ENCODE assay signal across 35 mouse cellular contexts in genomic region chr11:109875525-109875802, GRCm38 (mm10). TPM values are rescaled to one million over a fixed set of nuclear protein-coding genes. Genes with fewer than 3 reads are reported as not detected.
DNase-seq lines count a peak whose midpoint lies in the region; ATAC-seq lines count a peak whose summit lies in the region.
"Had no signal": no experiment of that assay in that cellular context is flagged by ENCODE, and none has a peak within 500 bp of the region (broad histone marks: within the 10 kb centered on the region; RNA-seq: fewer than 3 reads in every experiment).

No protein-coding gene starts in this region.

- ATAC-seq in heart, embryonic 11.5 days (replicated peaks; ENCODE audit: insufficient number of reproducible peaks, low FRiP score, low TSS enrichment) = no peak
- peak; percentile 26 for ATAC-seq in megakaryocyte, adult 5-6 weeks (ENCODE audit: poor library complexity, severe bottlenecking)
- ATAC-seq in forebrain, embryonic 15.5 days (replicated peaks) = no peak
- ATAC-seq: inflammation-experienced regulatory T-cells, adult 6 months had no signal

- H3K4me3 ChIP-seq in heart, embryonic 11.5 days (ENCODE audit: low read depth, low read length) = no peak overlapping the region
- no peak overlapping the region for H3K4me3 ChIP-seq in heart, embryonic 10.5 days
- no peak overlapping the region for H3K4me3 ChIP-seq in embryonic facial prominence, embryonic 10.5 days
- H3K4me3 ChIP-seq in forebrain, embryonic 15.5 days = no peak overlapping the region
- H3K4me3 ChIP-seq: embryonic facial prominence, embryonic 13.5 days; erythroblast, embryonic 14.5 days; forebrain, embryonic 12.5 days; liver, embryonic 13.5 days; megakaryocyte, embryonic 14.5 days; neural tube, embryonic 12.5 days had no signal

- peak; percentile 78 for DNase-seq in heart, adult 8-10 months (ENCODE audit: low spot score)
- DNase-seq in adipocyte (ENCODE audit: low spot score) = peak; percentile 51
- peak; percentile 51 for DNase-seq in heart, embryonic 10.5 days (ENCODE audit: low spot score)
- DNase-seq in embryonic facial prominence, embryonic 10.5 days (ENCODE audit: low spot score) = no peak
- DNase-seq in thymus, postnatal 25 days = no peak
- DNase-seq: cerebellum, adult 11-12 months; cerebellum, postnatal 14 days; kidney, adult 18-20 months; kidney, postnatal 4 days; layer of hippocampus, adult 9-11 months; liver, embryonic 13.5 days; lung, embryonic 14.5 days; midbrain, embryonic 14.5 days; retina, postnatal 1 day; thymus, adult 18-20 months; thymus, postnatal 4 days had no signal

- no peaks in the 10 kb centered on the region for H3K4me1 ChIP-seq in heart, embryonic 11.5 days (ENCODE audit: control insufficient read depth, insufficient read depth, low read length)
- H3K4me1 ChIP-seq in heart, embryonic 10.5 days = no peaks in the 10 kb centered on the region; the same call in 1 of the 2 replicates
- H3K4me1 ChIP-seq in embryonic facial prominence, embryonic 10.5 days = peaks cover 7% of the 10 kb centered on the region; the same call in 1 of the 2 replicates
- peaks cover 3% of the 10 kb centered on the region; the same call in 1 of the 2 replicates for H3K4me1 ChIP-seq in forebrain, embryonic 15.5 days
- H3K4me1 ChIP-seq: embryonic facial prominence, embryonic 13.5 days; forebrain, embryonic 12.5 days; neural tube, embryonic 12.5 days had no signal

- H3K9ac ChIP-seq in heart, embryonic 11.5 days (ENCODE audit: low read depth, low read length) = no peak overlapping the region
- no peak overlapping the region for H3K9ac ChIP-seq in forebrain, embryonic 15.5 days (replicated peaks)
- H3K9ac ChIP-seq: embryonic facial prominence, embryonic 13.5 days; forebrain, embryonic 12.5 days; hindbrain, embryonic 14.5 days; liver, embryonic 13.5 days; lung, embryonic 14.5 days; neural tube, embryonic 12.5 days had no signal

- WGBS in heart, embryonic 11.5 days (ENCODE audit: insufficient replicate concordance) = 75% methylated on average over 1 of the region's 1 CpGs
- WGBS in heart, embryonic 10.5 days = 84% methylated on average over 1 of the region's 1 CpGs
- 97% methylated on average over 1 of the region's 1 CpGs for WGBS in embryonic facial prominence, embryonic 10.5 days
- 100% methylated on average over 1 of the region's 1 CpGs for WGBS in forebrain, embryonic 15.5 days

- H3K27me3 ChIP-seq in heart, embryonic 11.5 days (ENCODE audit: control insufficient read depth, insufficient read depth, low read length) = no peaks in the 10 kb centered on the region
- no peaks in the 10 kb centered on the region for H3K27me3 ChIP-seq in heart, embryonic 10.5 days (ENCODE audit: insufficient read depth, poor library complexity, severe bottlenecking)
- no peaks in the 10 kb centered on the region for H3K27me3 ChIP-seq in embryonic facial prominence, embryonic 10.5 days (replicated peaks; ENCODE audit: low read depth, poor library complexity, severe bottlenecking)
- H3K27me3 ChIP-seq in forebrain, embryonic 15.5 days = no peaks in the 10 kb centered on the region
- H3K27me3 ChIP-seq: embryonic facial prominence, embryonic 13.5 days; forebrain, embryonic 12.5 days; liver, embryonic 13.5 days; neural tube, embryonic 12.5 days had no signal

- H3K9me3 ChIP-seq in heart, embryonic 11.5 days (replicated peaks; ENCODE audit: control insufficient read depth, low read length) = no peaks in the 10 kb centered on the region
- H3K9me3 ChIP-seq in heart, embryonic 10.5 days = no peaks in the 10 kb centered on the region
- 0 out of 2 replicates have a peak, but pooled peaks cover 4% of the 10 kb centered on the region for H3K9me3 ChIP-seq in embryonic facial prominence, embryonic 10.5 days
- H3K9me3 ChIP-seq in forebrain, embryonic 15.5 days = no peaks in the 10 kb centered on the region
- H3K9me3 ChIP-seq: embryonic facial prominence, embryonic 13.5 days; forebrain, embryonic 12.5 days; liver, embryonic 13.5 days; megakaryocyte, embryonic 14.5 days; neural tube, embryonic 12.5 days had no signal

- no peak overlapping the region for H3K4me2 ChIP-seq in heart, embryonic 11.5 days
- H3K4me2 ChIP-seq in forebrain, embryonic 15.5 days (replicated peaks) = no peak overlapping the region
- H3K4me2 ChIP-seq: embryonic facial prominence, embryonic 13.5 days; forebrain, embryonic 12.5 days; hindbrain, embryonic 14.5 days; liver, embryonic 13.5 days; lung, embryonic 14.5 days; neural tube, embryonic 12.5 days had no signal

- no peaks in the 10 kb centered on the region for H3K36me3 ChIP-seq in heart, embryonic 11.5 days (ENCODE audit: control insufficient read depth, insufficient read depth, low read length)
- no peaks in the 10 kb centered on the region for H3K36me3 ChIP-seq in heart, embryonic 10.5 days
- no peaks in the 10 kb centered on the region for H3K36me3 ChIP-seq in embryonic facial prominence, embryonic 10.5 days (replicated peaks)
- H3K36me3 ChIP-seq in forebrain, embryonic 15.5 days = no peaks in the 10 kb centered on the region
- H3K36me3 ChIP-seq: embryonic facial prominence, embryonic 13.5 days; forebrain, embryonic 12.5 days; liver, embryonic 13.5 days; neural tube, embryonic 12.5 days had no signal

- no peak overlapping the region for H3K27ac ChIP-seq in heart, embryonic 11.5 days (ENCODE audit: low read depth, low read length)
- no peak overlapping the region for H3K27ac ChIP-seq in heart, embryonic 10.5 days
- no peak overlapping the region for H3K27ac ChIP-seq in embryonic facial prominence, embryonic 10.5 days (replicated peaks)
- H3K27ac ChIP-seq in forebrain, embryonic 15.5 days (replicated peaks) = no peak overlapping the region
- H3K27ac ChIP-seq: embryonic facial prominence, embryonic 13.5 days; forebrain, embryonic 12.5 days; hindbrain, embryonic 14.5 days; liver, embryonic 13.5 days; neural tube, embryonic 12.5 days had no signal

RNA-seq across cellular contexts. Expression of gene 1700012B07Rik, which starts 47.6 kb away (rescaled TPM):
- not detected for total RNA-seq in heart, adult 8-10 months (2022)
- polyA plus RNA-seq in heart, embryonic 11.5 days (2014; fragmentation: Nextera tagmentation; extraction: Ambion mirVana) = not detected in 2 replicates
- not detected in 2 replicates for polyA plus RNA-seq in heart, embryonic 10.5 days (2016; fragmentation: Nextera tagmentation; extraction: Ambion mirVana)
- total RNA-seq in megakaryocyte, adult 5-6 weeks (2015) = not detected in 2 replicates
- total RNA-seq in megakaryocyte, adult 5-6 weeks (2017) = not detected in 2 replicates
- polyA plus RNA-seq in embryonic facial prominence, embryonic 10.5 days (2016; fragmentation: Nextera tagmentation; extraction: Ambion mirVana) = not detected in 2 replicates
- polyA plus RNA-seq in forebrain, embryonic 15.5 days (2015; fragmentation: Nextera tagmentation; extraction: Ambion mirVana) = not detected in 2 replicates
- total RNA-seq: adrenal gland, adult 18-20 months; adrenal gland, postnatal 4 days; gastrocnemius, postnatal 36 days; heart, postnatal 14 days; left cerebral cortex, adult 18-20 months; left cerebral cortex, postnatal 36 days had no signal
- polyA plus RNA-seq: embryonic facial prominence, embryonic 13.5 days; erythroblast, embryonic 14.5 days; forebrain, embryonic 12.5 days; hindbrain, embryonic 14.5 days; kidney, embryonic 16.5 days; limb, embryonic 14.5 days; liver, embryonic 13.5 days; lung, embryonic 14.5 days; midbrain, embryonic 14.5 days; neural tube, embryonic 12.5 days; stomach, embryonic 16.5 days had no signal

Comparison
In these comparisons a context has a peak if more than half of its experiments do, and no peak if none do; other contexts are left out.
1. DNase-seq: peak in heart, adult 8-10 months (single experiment), adipocyte (single experiment) and heart, embryonic 10.5 days (single experiment); none in embryonic facial prominence, embryonic 10.5 days (single experiment) and thymus, postnatal 25 days (single experiment).